Comparison of ENCODE assay signal across 14 mouse cellular contexts in genomic region chr2:125932734-125933133, GRCm38 (mm10).
DNase-seq lines count a peak whose midpoint lies in the region; ATAC-seq and TF ChIP-seq lines count a peak whose summit lies in the region.
"Had no signal": no experiment of that assay in that cellular context is flagged by ENCODE, and none has a peak within 500 bp of the region (broad histone marks: within the 10 kb centered on the region; RNA-seq: fewer than 3 reads in every experiment).

No protein-coding gene starts in this region.

- H3K27ac ChIP-seq in heart, postnatal 0 days (ENCODE audit: low read depth), result no peak overlapping the region
- no peak overlapping the region for H3K27ac ChIP-seq in kidney, postnatal 0 days
- no peak overlapping the region for H3K27ac ChIP-seq in intestine, embryonic 15.5 days
- H3K27ac ChIP-seq: limb, embryonic 13.5 days; neural tube, embryonic 13.5 days had no signal

- no peaks in the 10 kb centered on the region for H3K27me3 ChIP-seq in heart, postnatal 0 days (ENCODE audit: control insufficient read depth, insufficient read depth, low read length)
- H3K27me3 ChIP-seq in kidney, postnatal 0 days (ENCODE audit: insufficient read depth, low read length), result no peaks in the 10 kb centered on the region
- no peaks in the 10 kb centered on the region for H3K27me3 ChIP-seq in intestine, embryonic 15.5 days (replicated peaks)
- H3K27me3 ChIP-seq: limb, embryonic 13.5 days; neural tube, embryonic 13.5 days had no signal

- H3K9ac ChIP-seq in heart, postnatal 0 days (replicated peaks; ENCODE audit: low read depth, low read length), result no peak overlapping the region
- H3K9ac ChIP-seq in kidney, postnatal 0 days (ENCODE audit: low read depth, low read length), result no peak overlapping the region
- H3K9ac ChIP-seq in intestine, embryonic 15.5 days, result no peak overlapping the region
- H3K9ac ChIP-seq: limb, embryonic 13.5 days; neural tube, embryonic 13.5 days had no signal

- TF ChIP-seq CTCF in heart, postnatal 0 days (IDR thresholded peaks at IDR 0.05; ENCODE audit: low read depth), result no peak
- TF ChIP-seq CTCF in kidney, postnatal 0 days (IDR thresholded peaks at IDR 0.05; ENCODE audit: low read depth), result no peak

- no peak overlapping the region for H3K4me2 ChIP-seq in heart, postnatal 0 days (ENCODE audit: low read depth, low read length)
- no peak overlapping the region for H3K4me2 ChIP-seq in kidney, postnatal 0 days (ENCODE audit: low read length)
- no peak overlapping the region for H3K4me2 ChIP-seq in intestine, embryonic 15.5 days (replicated peaks)
- H3K4me2 ChIP-seq: limb, embryonic 13.5 days; midbrain, embryonic 11.5 days; neural tube, embryonic 13.5 days had no signal

- H3K36me3 ChIP-seq in heart, postnatal 0 days (replicated peaks; ENCODE audit: control insufficient read depth, insufficient read depth, low read length), result peaks cover 11% of the 10 kb centered on the region
- H3K36me3 ChIP-seq in kidney, postnatal 0 days (ENCODE audit: insufficient read depth, low read length), result peaks cover 10% of the 10 kb centered on the region; the same call in 1 of the 2 replicates
- no peaks in the 10 kb centered on the region; the same call in 1 of the 2 replicates for H3K36me3 ChIP-seq in intestine, embryonic 15.5 days

- no peak for TF ChIP-seq EP300 in heart, postnatal 0 days (IDR thresholded peaks at IDR 0.05; ENCODE audit: low read depth)

- peak; percentile 41; the same call in 1 of the 2 replicates for ATAC-seq in heart, postnatal 0 days (ENCODE audit: insufficient read depth, low read depth)
- peak; percentile 75 for ATAC-seq in kidney, postnatal 0 days (replicated peaks; ENCODE audit: low FRiP score, low read depth)
- ATAC-seq in intestine, embryonic 15.5 days, result no peak
- ATAC-seq: CD4-positive, CD25-positive, alpha-beta regulatory T cell, adult 4 months had no signal

- no peak overlapping the region for H3K4me3 ChIP-seq in heart, postnatal 0 days (ENCODE audit: low read depth, low read length)
- H3K4me3 ChIP-seq in kidney, postnatal 0 days (replicated peaks; ENCODE audit: low read depth, low read length), result no peak overlapping the region
- no peak overlapping the region for H3K4me3 ChIP-seq in intestine, embryonic 15.5 days (replicated peaks)
- H3K4me3 ChIP-seq: limb, embryonic 13.5 days; neural tube, embryonic 13.5 days had no signal

- intact Hi-C loops in heart, postnatal 10 days (cut with DNase I), result no loop called here

- no peaks in the 10 kb centered on the region for H3K9me3 ChIP-seq in heart, postnatal 0 days (replicated peaks; ENCODE audit: control insufficient read depth, low read length)
- H3K9me3 ChIP-seq in kidney, postnatal 0 days (replicated peaks; ENCODE audit: low read length), result no peaks in the 10 kb centered on the region
- H3K9me3 ChIP-seq in intestine, embryonic 15.5 days, result no peaks in the 10 kb centered on the region
- H3K9me3 ChIP-seq: limb, embryonic 13.5 days; neural tube, embryonic 13.5 days had no signal

- H3K4me1 ChIP-seq in heart, postnatal 0 days (ENCODE audit: control insufficient read depth, insufficient read depth), result no peaks in the 10 kb centered on the region
- no peaks in the 10 kb centered on the region for H3K4me1 ChIP-seq in kidney, postnatal 0 days (replicated peaks; ENCODE audit: insufficient read depth, low read length)
- H3K4me1 ChIP-seq in intestine, embryonic 15.5 days (replicated peaks), result no peaks in the 10 kb centered on the region

- DNase-seq in heart, postnatal 0 days (ENCODE audit: low spot score), result no peak
- DNase-seq in heart, postnatal 10 days, result no peak
- peak; percentile 62 for DNase-seq in lung, postnatal 36 days
- DNase-seq in lung, postnatal 14 days, result no peak
- peak; percentile 69 for DNase-seq in kidney, postnatal 0 days (ENCODE audit: low spot score)
- no peak for DNase-seq in layer of hippocampus, adult 18-20 months (ENCODE audit: low spot score in 2 of 2)
- no peak for DNase-seq in neural tube, embryonic 10.5 days (ENCODE audit: extremely low spot score, low spot score)
- DNase-seq: adrenal gland, adult 8-10 months; cerebellum, postnatal 14 days had no signal

Comparison
In these comparisons a context has a peak if more than half of its experiments do, and no peak if none do; other contexts are left out.
1. DNase-seq: peak in lung, postnatal 36 days (single experiment) and kidney, postnatal 0 days (single experiment); none in heart, postnatal 0 days (single experiment), heart, postnatal 10 days (0 of 2), lung, postnatal 14 days (single experiment), layer of hippocampus, adult 18-20 months (0 of 2) and neural tube, embryonic 10.5 days (single experiment).